24 mouse cellular contexts compared by ENCODE assay signal in genomic region chr10:80727369-80728127, GRCm38 (mm10).
"Had no signal": no experiment of that assay in that cellular context is flagged by ENCODE, and none has a peak within 500 bp of the region (broad histone marks: within the 10 kb centered on the region; RNA-seq: fewer than 3 reads in every experiment).

No protein-coding gene starts in this region.

- H3K9me3 ChIP-seq: heart, embryonic 10.5 days; heart, embryonic 12.5 days; hindbrain, embryonic 10.5 days; hindbrain, embryonic 12.5 days; intestine, embryonic 15.5 days; limb, embryonic 13.5 days had no signal

- H3K4me1 ChIP-seq: hindbrain, embryonic 10.5 days; hindbrain, embryonic 12.5 days; intestine, embryonic 15.5 days; limb, embryonic 13.5 days had no signal

- DNase-seq: gastrocnemius, adult 2 months; gastrocnemius, postnatal 10 days; gastrocnemius, postnatal 25 days; heart, adult 18-20 months; heart, postnatal 10 days; heart, postnatal 4 days; kidney, adult 18-20 months; kidney, adult 8-10 months; kidney, postnatal 10 days; kidney, postnatal 25 days; kidney, postnatal 4 days; layer of hippocampus, postnatal 36 days; left cerebral cortex, postnatal 4 days had no signal

- H3K9ac ChIP-seq: heart, embryonic 12.5 days; hindbrain, embryonic 12.5 days; hindbrain, embryonic 14.5 days; intestine, embryonic 15.5 days; limb, embryonic 13.5 days had no signal

- H3K4me2 ChIP-seq: heart, embryonic 12.5 days; hindbrain, embryonic 12.5 days; hindbrain, embryonic 14.5 days; intestine, embryonic 15.5 days; limb, embryonic 13.5 days had no signal

- H3K4me3 ChIP-seq: gastrocnemius, adult 2 months; heart, embryonic 10.5 days; heart, embryonic 12.5 days; hindbrain, embryonic 10.5 days; hindbrain, embryonic 12.5 days; intestine, embryonic 15.5 days; layer of hippocampus, adult 2 months; limb, embryonic 13.5 days had no signal

- ATAC-seq: hindbrain, embryonic 16.5 days; inflammation-experienced regulatory T-cells, adult 6 months; intestine, embryonic 15.5 days; intestine, postnatal 0 days had no signal

- H3K27me3 ChIP-seq: heart, embryonic 12.5 days; hindbrain, embryonic 12.5 days; intestine, embryonic 15.5 days; limb, embryonic 13.5 days had no signal

- H3K27ac ChIP-seq: gastrocnemius, adult 2 months; heart, embryonic 10.5 days; hindbrain, embryonic 10.5 days; hindbrain, embryonic 12.5 days; hindbrain, embryonic 14.5 days; intestine, embryonic 15.5 days; layer of hippocampus, adult 2 months; limb, embryonic 13.5 days had no signal
